Mouse (Mus musculus): Measurements from ENCODE around the gene Myoz2.

Gene Myoz2

DNA sequence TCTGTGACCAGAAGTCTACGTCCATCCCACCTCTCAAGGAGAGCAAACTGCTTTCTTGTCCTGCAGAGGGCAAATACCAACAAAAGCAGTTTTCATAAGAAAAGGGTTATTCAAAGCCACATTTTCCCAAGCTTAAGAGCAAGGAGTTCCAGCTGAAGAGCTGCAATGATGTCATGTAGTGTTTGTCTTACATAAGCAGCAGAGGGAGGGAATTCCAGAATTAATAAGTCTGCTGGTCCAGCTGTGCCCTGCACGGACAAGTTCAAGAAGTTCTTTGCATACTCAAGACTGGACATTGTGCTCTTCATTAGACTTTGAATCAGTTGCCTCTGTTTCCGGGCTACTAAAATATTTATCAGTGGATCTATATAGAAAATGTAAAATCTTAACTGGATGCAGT, 33.8 kb downstream of the Myoz2 start:
- no peak for DNase-seq

DNA sequence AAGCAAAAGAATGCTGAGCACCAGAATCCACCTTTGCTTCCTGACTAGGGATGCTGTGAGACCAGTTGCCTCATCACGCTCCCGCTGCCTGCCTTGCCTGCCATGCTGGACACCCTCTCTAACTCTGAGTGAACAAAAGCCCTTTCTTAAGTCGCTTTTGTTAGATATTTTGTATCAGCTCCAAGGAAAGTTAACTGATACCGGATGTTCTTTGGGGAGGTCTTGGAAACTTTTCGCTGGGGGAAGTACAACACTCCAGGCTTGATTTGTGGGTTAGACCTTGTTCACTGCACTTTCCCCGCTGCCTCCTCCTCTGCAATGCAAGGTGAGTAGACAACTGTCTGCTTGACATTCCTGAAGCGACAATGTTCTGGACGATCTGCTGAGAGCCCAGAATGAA, 36.3 kb downstream of the Myoz2 start:
- DNase-seq = no peak

DNA sequence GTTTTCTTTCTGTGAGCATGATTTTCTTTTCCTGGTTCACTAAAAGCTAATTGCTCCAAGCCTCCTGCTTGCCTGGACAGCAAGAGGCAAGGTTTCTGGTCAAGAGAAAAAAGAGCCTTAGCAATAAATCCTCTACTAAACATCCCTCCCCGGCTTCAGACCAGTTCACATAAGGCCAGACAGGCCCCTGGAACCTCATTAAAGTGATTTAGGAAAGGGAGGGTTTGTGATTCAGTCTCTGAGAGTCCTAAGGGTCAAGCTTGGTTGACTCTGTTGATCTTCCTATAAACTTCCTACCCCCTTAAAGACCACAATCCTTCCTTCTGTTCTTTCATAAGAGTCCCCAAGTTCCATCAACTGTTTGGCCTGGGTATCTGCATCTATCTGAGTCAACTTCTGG, 37.8 kb downstream of the Myoz2 start:
- DNase-seq = no peak

- DNase-seq = no peak
These were observed 47.9 kb downstream of the Myoz2 start for GRCm38 (mm10) chr3:122986906-122987305.

- no peak for DNase-seq
These were observed 48.4 kb downstream of the Myoz2 start for GRCm38 (mm10) chr3:122986386-122986785.

DNA sequence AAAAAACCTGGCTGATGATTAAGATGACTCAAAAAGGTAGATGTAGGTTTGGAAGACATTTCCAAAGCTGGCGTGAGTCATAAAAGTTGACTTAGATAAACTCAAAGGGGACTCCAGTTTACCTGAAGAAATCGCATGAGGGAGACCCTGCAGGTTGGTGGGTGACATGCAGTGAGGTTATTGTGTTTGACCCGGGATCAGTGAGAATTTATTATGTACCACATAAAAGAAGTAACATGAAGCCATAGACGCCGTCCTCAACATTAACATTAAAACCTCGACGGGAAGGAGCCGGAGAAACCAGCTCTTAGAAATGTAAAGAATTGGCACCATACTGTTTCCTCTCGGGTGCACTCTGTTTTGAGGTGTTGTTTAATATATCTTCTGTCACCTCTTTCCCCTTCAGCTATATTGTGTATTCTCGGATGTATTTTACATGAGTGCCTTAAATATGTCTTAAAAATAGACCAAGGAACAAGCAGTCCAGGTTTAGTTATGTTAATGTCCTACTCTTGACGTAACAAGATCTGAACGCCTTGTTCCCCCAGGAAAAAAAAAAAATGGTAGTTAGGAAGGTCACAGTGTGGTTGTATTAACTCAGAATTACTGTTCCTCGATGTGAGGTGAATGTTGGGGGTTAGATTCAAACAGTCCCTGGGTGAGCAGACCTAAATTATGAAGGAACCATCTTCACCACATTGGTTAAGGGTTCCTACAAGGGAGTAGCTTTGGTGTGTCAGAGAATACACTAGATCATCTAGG, 49.5 kb downstream of the Myoz2 start:
- peak; percentile 48 for DNase-seq

- peak; percentile 97 for DNase-seq
These were observed 50.3 kb downstream of the Myoz2 start, which contains the start of gene Usp53 for GRCm38 (mm10) chr3:122984249-122985182. Gene Usp53, minus strand, starts transcription at chr3:122984510.

- DNase-seq = peak; percentile 81
These were observed 51.0 kb downstream of the Myoz2 start for GRCm38 (mm10) chr3:122983849-122984248.

GRCm38 (mm10) chr3:122975964-122976363, 58.9 kb downstream of the Myoz2 start:
- no peak for DNase-seq

DNA sequence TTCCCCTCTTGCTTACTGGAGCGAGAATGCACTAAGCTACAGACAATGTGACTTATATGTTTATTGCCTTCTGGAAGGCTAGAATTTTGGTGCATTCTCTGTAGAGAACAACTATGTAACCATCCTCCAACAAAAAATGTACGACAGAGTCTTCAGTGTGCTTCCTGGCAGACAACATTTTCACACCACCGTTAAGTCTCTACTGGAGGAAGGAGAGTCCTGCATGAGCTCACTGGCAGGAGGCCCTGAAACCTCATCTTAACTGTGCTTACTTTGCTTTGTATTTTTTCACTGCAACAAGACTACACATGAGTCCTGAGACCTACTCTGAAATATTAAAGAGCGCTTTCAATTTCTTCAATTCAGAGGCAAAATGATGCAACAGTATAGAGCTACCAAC, 59.5 kb downstream of the Myoz2 start:
- no peak for DNase-seq

DNA sequence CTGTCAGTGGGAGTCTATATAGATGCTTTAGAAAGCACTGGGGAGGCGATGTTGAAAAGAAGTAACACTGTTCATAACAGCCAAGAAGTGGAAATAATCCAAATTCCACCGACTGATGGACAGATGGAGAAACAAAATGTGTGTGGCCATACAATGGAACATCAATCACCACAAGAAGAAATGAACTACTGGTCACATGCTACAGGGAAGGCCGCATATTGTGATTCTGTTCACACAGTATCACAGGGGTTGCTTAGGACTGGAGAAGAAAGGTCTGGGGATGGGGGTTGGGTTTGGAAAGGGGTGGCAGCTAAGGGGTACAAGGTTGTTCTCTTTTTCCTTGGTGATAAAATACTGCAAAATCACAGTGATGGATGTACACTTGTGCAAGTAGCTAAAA, 60.0 kb downstream of the Myoz2 start:
- no peak for DNase-seq

- DNase-seq = peak; percentile 31
These were observed 62.5 kb downstream of the Myoz2 start for GRCm38 (mm10) chr3:122972126-122972822.

DNA sequence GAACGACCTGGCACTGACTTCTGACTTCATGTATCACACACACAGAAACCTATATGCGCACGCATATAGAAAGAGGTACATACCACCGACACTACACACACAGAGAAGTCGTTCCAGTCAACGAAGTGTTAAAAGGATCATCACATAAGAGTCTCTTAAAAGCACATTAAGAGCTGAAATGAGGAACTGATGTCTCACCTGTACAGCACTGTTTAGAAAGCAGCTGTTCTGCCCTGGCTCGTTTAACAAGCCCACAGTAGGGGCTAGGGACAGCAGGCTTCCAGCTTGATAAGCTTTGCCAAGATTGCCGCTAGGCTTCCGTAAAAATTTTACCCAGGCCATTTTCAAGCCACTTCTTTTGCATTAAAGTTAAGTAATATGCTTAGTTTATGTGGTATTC, 66.4 kb downstream of the Myoz2 start:
- no peak for DNase-seq

DNA sequence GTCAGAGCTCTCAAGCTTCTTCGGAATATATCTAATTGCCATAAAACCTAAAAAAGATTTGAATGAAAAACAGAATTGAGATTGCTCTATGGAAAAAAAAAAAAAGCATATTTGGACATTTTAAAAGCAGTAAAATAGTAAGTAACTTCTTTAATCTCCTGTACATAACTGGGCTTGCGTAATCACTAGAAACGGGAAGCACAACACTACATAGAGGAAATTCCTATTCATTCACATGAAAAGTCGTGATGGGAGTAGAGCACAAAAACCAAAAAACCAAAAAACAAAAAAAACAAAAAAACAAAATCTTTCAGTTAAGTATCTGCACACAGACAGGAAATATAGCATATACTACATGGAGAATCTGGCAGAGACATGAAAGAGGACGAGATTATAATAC, 70.5 kb downstream of the Myoz2 start:
- no peak for DNase-seq

Measured in embryo, embryonic 11 days (tissue).